Mouse (Mus musculus) embryonic fibroblast, embryonic 13.5 days (primary cell): ENCODE measurements around the gene Trarg1. TPM values are rescaled to one million over a fixed set of nuclear protein-coding genes. Genes with fewer than 3 reads are reported as not detected.
A peak's percentile ranks its signal among the peaks of the same experiment; 100 is the strongest.
"Not testable (repeated sequence)": the region's sequence is repeated elsewhere in the genome, so short reads cannot be mapped to it uniquely, and the experiment has no call there.

ENCODE experiments used
- H3K27ac ChIP-seq: 2 replicates; pipeline ENCODE4 v1.5.1; 2012; ENCODE audit warnings: low read length, control low read depth, inconsistent platforms; ENCODE audit not compliant: insufficient read depth
- H3K4me1 ChIP-seq: 2 replicates; pipeline ENCODE4 v1.6.1; 2011; ENCODE audit warnings: low read length; ENCODE audit not compliant: control insufficient read depth, insufficient read depth
- H3K4me3 ChIP-seq: 2 replicates; pipeline ENCODE4 v1.5.1; 2011; ENCODE audit warnings: mild to moderate bottlenecking, control low read depth, low read length; ENCODE audit not compliant: insufficient read depth
- CTCF ChIP-seq: IDR thresholded peaks from 2 replicates; pipeline ENCODE4 v1.5.1; 2011; ENCODE audit warnings: mild to moderate bottlenecking, control low read depth, low read length, moderate library complexity, borderline replicate concordance; ENCODE audit not compliant: insufficient read depth
- POLR2A ChIP-seq: IDR thresholded peaks from 2 replicates; pipeline ENCODE4 v1.6.1; 2011; ENCODE audit warnings: low read depth, mild to moderate bottlenecking, control low read depth, low read length, moderate library complexity
- polyA plus RNA-seq: library from polyadenylated mRNA; stranded (reverse); fragments of >200 nt; gene quantifications from 2 replicates; pipeline ENCODE4 v1.2.4, GENCODE M21; 2011; ENCODE audit warnings: low read depth; ENCODE audit not compliant: missing spikeins, insufficient read length

Gene Trarg1
- not detected in 2 replicates for polyA plus RNA-seq

DNA sequence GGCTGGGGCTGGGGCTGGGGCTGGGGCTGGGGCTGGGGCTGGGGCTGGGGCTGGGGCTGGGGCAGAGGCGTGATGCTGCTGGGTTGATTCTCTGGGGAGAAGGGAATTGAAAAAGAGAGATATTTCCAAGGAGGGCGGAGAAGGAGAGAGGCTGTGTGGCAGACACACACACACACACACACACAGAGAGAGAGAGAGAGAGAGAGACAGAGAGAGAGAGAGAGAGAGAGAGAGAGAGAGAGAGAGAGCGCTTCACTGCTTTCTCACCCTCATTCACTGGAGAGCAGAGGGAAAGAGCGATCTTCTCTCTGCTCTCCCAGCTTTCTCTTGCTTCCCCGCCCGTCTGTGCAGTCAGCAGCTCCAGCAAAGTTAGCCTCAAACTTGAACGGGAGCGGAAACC, at the start of gene Trarg1:
Gene Trarg1 (plus strand): TSS at position 301 of the 400 bp plus-strand sequence.
- not testable (repeated sequence) for H3K4me1 ChIP-seq, H3K27ac ChIP-seq, H3K4me3 ChIP-seq

DNA sequence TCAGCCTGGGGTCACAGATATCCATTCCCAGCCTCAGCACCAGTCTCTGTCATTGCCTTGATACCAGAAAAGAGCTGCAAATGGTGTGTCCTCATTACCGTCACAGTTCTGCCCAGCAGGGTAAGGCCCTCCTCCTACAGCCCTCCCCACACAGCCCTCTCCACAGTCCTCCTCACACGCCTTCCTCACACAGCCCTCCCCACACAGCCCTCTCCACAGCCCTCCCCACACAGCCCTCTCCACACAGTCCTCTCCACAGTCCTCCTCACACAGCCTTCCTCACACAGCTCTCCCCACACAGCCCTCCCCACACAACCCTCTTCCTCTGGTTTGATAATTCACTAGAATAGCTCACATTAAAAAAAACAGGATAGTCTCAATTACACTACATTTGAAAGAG, 49.6 kb upstream of the Trarg1 start:
- Histone ChIP-seq H3K4me3 (no peak overlapping the region), H3K4me1 (no peaks in the 10 kb centered on the region), H3K27ac (no peak overlapping the region)
- TF ChIP-seq CTCF, result no peak
- no peak for TF ChIP-seq POLR2A

DNA sequence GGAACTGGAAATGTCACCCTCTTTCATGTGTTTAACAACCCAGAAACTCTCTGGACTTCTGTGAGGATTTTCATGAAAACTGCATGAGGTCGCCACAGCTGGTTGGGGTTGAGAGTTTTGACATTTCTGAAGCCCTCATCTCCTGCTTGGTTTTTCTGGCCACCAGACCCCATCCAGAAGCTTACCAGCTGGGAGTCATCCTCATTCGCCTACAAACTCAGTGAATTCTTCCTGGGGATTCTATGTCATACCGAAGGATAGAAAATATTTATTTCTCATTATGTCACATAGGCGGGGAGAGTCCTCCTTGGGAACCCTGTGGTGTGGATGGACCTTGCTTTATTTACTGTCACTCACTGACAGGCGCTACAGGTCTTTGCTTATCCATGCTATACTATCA, 49.1 kb upstream of the Trarg1 start:
- no peak overlapping the region for H3K27ac ChIP-seq
- TF ChIP-seq CTCF (no peak), POLR2A (no peak)
- no peaks in the 10 kb centered on the region for H3K4me1 ChIP-seq
- no peak overlapping the region for H3K4me3 ChIP-seq

DNA sequence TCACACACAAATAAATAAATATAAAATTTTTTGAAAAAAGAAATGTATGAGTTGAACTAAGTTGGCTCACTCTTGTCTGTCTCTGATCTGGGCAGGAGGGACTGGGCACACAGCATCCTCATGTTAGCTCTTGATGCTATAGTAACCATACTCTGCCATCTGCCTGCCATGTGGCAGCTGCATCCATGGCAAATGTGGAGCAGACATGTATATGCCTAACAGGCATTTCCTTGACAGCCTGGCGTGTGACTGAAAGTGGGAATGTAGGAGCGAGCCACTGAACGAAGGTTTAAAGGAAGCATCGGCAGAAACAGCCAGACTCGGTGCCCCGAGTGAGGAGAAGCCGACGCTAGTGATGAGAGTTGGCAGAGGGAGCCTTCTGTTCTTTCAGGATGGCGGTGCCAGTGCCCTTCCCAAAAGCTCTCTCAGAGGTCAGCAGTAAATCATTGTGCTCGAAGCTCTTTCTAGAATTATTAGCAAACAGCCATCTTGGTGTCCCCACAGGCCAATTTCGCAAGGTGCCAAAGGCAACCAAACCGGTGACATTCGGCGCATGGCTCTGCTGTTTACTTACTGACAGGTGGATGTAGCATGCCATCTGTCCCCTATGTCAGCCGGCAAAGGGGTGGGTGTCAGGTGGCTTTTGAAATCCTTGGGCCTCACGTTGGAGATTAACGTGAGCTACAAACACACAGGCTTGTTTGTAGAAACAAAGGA, 40.2 kb upstream of the Trarg1 start:
- no peak overlapping the region for H3K27ac ChIP-seq
- TF ChIP-seq POLR2A, result no peak
- no peak for TF ChIP-seq CTCF
- no peaks in the 10 kb centered on the region for H3K4me1 ChIP-seq
- no peak overlapping the region for H3K4me3 ChIP-seq

DNA sequence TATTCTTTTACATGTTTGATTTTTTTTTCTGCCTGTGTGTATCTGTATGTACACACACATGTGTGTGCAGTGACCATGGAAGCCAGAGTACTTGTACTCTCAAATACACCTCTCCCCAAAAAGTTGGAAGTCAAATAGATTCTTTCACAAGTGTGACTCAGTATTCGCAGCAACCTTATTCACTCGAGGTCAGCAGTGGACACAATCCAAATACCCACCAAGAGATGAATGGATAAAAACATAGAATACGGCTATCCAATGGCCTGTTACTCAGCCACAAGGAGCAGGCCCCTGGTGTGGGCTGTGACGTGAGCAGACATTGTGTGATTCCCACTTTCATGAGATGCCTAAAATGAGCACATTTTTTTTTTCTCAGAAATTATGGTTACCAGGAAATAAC, 39.4 kb upstream of the Trarg1 start:
- H3K4me3 ChIP-seq, result no peak overlapping the region
- H3K27ac ChIP-seq, result no peak overlapping the region
- no peak for TF ChIP-seq CTCF
- TF ChIP-seq POLR2A, result no peak
- no peaks in the 10 kb centered on the region for H3K4me1 ChIP-seq

DNA sequence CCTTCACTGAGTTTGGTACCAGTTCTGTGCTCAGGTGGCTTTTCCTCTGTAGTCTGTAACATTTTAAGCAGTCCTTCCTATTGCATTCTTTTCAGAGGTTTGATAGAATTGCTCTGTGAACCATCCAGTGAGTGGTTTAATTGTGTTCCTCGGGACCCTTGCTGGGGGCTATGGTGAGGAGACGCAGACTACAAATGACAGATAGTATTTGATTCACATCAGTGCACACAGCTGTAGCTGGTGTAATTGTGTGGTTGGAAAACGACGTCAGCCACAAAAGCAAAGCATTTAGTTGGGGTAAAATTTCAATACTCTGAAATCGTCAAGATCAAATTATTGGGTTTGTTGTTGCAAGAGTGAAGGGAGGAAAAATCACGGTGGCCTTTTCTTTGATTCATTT, 35.4 kb upstream of the Trarg1 start:
- Histone ChIP-seq H3K4me1 (no peaks in the 10 kb centered on the region), H3K27ac (no peak overlapping the region), H3K4me3 (no peak overlapping the region)
- TF ChIP-seq CTCF (no peak), POLR2A (no peak)

DNA sequence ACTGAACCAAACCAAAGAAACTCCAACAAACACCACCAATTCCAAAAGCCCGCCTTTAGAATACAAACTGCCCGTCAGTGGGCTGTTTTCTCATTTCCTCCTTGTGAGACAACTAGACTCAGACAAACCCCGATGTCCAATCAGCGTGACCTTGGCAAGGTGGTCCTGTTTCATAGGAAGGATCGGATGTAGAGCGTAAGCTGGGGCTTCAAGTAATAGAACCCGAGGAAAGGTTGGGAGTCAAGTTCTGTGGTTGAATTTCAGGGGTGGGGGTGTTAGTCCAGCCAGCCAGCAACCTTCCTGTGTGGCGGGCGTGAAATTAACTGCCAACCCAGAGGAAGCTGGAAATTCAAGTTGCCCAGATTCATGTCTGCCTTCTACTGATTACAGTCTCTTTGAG, 34.6 kb upstream of the Trarg1 start:
- Histone ChIP-seq H3K4me3 (no peak overlapping the region), H3K4me1 (no peaks in the 10 kb centered on the region), H3K27ac (no peak overlapping the region)
- TF ChIP-seq POLR2A (no peak), CTCF (no peak)

DNA sequence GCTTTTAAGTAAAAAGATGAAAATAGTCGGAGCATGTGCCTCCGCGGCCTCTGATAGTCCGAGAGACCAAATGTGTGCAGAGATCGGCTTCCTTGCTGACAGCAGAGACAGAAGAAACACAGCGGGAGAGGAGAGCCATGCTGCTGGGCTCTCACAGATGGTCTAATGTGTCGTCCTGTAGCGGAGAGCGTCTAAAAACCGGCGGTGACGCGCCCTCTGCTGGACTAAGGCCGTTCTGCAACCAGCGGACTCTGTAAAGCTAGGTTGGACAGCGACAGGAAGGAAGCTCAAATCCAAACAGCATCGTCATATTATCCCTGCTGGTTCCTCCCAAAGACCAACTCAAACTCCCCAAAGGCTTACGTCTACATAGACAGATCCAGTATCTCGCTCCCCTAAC, 33.7 kb upstream of the Trarg1 start:
- TF ChIP-seq POLR2A (no peak), CTCF (peak; percentile 94)
- Histone ChIP-seq H3K27ac (no peak overlapping the region), H3K4me1 (no peaks in the 10 kb centered on the region), H3K4me3 (no peak overlapping the region)

DNA sequence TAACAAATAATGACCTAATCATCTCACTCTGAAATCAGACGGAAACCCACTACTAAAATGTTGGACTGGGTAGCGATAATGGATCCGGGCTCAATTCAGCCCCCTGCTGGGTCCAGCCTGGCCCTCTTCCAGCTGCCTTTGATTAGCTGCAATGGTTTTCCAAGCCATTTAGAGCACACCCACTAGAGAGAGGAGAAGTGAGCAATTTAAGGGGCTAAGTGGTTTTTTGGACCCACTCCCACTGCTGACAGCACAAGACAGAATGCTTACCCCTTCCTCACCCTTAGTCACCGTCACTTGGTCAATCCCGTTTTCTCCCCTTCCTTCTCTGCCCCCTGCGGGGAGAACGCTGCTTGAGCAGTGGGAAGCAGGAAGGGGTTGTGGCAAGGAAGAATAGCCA, 32.5 kb upstream of the Trarg1 start:
- TF ChIP-seq CTCF (no peak), POLR2A (no peak)
- no peak overlapping the region for H3K4me3 ChIP-seq
- H3K27ac ChIP-seq, result no peak overlapping the region
- H3K4me1 ChIP-seq, result no peaks in the 10 kb centered on the region

DNA sequence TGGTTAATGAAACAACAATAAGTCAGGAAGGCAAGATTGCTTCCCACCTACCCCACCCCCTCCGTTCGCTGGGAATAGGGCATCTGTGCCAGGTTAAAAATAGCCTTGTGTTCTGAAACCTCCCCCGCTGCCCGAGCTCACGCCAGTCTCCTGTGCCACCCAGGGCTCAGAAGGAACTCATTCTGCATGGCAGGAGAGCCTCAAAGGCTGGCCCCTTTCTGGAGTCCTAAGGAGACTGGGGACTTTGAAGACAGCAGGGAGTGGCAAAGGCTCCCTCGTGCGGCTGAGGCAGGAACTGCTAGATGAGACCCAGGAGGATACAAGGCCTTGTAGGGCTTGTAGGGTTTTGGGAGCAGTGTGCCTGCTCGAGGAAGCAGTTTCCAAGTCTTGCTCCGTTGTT, 32.1 kb upstream of the Trarg1 start:
- peak; percentile 77 for TF ChIP-seq CTCF
- TF ChIP-seq POLR2A, result no peak
- no peak overlapping the region for H3K4me3 ChIP-seq
- H3K4me1 ChIP-seq, result no peaks in the 10 kb centered on the region
- H3K27ac ChIP-seq, result no peak overlapping the region
